Mouse (Mus musculus) brown adipose tissue, adult 24 weeks (tissue): ENCODE results near the gene Cdh12. TPM values are rescaled to one million over a fixed set of nuclear protein-coding genes. Genes with fewer than 3 reads are reported as not detected.
"Not testable (repeated sequence)": the region's sequence is repeated elsewhere in the genome, so short reads cannot be mapped to it uniquely, and the experiment has no call there.

ENCODE experiments used
- H3K27ac ChIP-seq: fragments of 200-500 bp; replicated peaks from 2 replicates; pipeline ENCODE4 v1.5.1; 2012; ENCODE audit warnings: low read depth, mild to moderate bottlenecking, low read length
- H3K4me1 ChIP-seq: fragments of 200-500 bp; 2 replicates; pipeline ENCODE4 v1.6.1; 2012; ENCODE audit warnings: low read length, mixed read lengths; ENCODE audit not compliant: control insufficient read depth, insufficient read depth, insufficient read length
- H3K4me3 ChIP-seq: fragments of 200-500 bp; 2 replicates; pipeline ENCODE4 v1.5.1; 2012; ENCODE audit warnings: low read depth, mild to moderate bottlenecking, low read length, moderate library complexity; ENCODE audit not compliant: insufficient read depth
- polyA plus RNA-seq: library from polyadenylated mRNA; stranded (reverse); fragments of >200 nt; gene quantifications from 2 replicates; pipeline ENCODE4 v1.2.4, GENCODE M21; 2012; ENCODE audit not compliant: missing spikeins, insufficient read depth, insufficient read length

The Cdh12 gene
- polyA plus RNA-seq, 1 experiment: not detected

DNA sequence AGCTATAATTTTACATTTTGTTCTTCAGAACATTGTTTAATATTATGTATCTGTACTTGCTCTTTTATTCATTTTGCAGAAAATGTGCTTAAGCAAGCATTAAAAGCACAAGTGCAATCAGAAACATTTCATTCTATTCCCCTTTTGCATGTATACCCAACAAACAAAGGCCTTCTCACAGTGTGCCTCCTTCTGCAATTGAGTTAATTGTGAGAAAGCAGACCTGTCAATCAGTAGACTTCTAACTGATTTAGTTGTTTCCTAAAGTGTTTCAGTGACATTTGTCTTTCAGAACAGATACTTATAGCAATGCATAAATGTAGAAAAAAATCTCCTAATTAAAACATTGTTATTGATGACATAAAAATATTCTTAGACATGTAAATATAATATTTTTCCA, 894.8 kb downstream of the Cdh12 start:
- no peak overlapping the region for H3K27ac ChIP-seq
- H3K4me3 ChIP-seq: no peak overlapping the region

GRCm38 (mm10) chr15:21344323-21344722, 895.3 kb downstream of the Cdh12 start:
- no peak overlapping the region for H3K27ac ChIP-seq
- H3K4me1 ChIP-seq: no peaks in the 10 kb centered on the region
- no peak overlapping the region for H3K4me3 ChIP-seq

More for the DNA sequence above, 894.8 kb downstream of the Cdh12 start:
- H3K4me1 ChIP-seq: no peaks in the 10 kb centered on the region

DNA sequence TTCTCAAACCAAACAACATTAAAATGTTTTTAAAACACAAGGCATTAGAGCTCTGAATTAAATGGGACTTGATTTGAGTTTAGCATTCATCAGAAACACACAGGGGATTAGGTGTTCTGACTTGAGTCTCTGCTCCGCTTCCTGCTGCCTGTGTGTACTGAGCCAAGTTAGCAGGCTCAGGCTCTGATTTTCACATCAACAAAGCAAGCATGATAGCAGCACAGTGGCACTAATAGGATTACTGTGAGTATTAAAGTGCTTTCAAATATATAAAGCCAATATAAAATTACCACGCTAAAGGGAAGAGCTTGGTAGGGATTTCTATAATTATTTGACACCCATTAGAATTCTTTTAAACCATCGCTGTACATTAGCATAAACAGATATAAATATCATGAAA, 895.7 kb downstream of the Cdh12 start:
- H3K4me1 ChIP-seq: no peaks in the 10 kb centered on the region
- H3K27ac ChIP-seq: no peak overlapping the region

DNA sequence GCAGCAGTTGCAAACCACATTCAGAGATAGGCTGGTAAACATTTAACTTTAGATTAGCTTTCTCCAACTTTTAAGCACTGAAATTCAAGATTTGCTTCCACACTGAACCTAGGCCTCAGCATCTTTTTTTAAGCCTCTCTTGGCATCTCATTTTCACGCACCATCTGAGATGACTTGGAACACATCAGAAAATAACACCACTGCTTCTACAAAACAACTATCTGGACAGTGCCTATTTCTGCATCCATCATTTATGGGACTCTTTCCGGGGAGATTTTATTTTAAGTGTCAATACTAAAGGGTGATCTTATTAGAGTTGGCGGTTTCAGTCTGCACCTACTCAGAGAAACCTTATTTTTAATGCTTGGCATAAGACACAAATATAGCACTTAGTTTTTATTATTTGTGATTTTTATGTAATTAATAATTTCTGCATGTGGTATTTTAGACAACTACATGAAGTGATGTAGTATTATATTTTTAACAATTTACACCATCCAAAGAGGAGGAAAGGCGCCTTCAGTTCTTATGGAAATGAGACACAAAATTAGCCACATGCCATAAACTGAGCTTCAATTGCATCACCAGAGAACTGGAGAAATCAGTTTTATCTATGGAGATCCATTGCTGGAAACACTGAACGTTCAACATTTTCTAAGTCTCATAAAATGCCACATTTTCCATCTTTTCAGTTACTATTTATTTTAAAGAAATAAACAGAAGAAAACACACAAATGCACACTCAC, 906.5 kb downstream of the Cdh12 start:
- Histone ChIP-seq H3K4me3 (no peak overlapping the region), H3K27ac (no peak overlapping the region), H3K4me1 (no peaks in the 10 kb centered on the region)

More for the DNA sequence above, 895.7 kb downstream of the Cdh12 start:
- no peak overlapping the region for H3K4me3 ChIP-seq

- Histone ChIP-seq H3K27ac (no peak overlapping the region), H3K4me3 (no peak overlapping the region), H3K4me1 (no peaks in the 10 kb centered on the region)
Measured at GRCm38 (mm10) chr15:21366366-21366765, 917.3 kb downstream of the Cdh12 start.

GRCm38 (mm10) chr15:21375460-21375859, 926.4 kb downstream of the Cdh12 start:
- no peaks in the 10 kb centered on the region for H3K4me1 ChIP-seq
- no peak overlapping the region for H3K27ac ChIP-seq
- H3K4me3 ChIP-seq: no peak overlapping the region

DNA sequence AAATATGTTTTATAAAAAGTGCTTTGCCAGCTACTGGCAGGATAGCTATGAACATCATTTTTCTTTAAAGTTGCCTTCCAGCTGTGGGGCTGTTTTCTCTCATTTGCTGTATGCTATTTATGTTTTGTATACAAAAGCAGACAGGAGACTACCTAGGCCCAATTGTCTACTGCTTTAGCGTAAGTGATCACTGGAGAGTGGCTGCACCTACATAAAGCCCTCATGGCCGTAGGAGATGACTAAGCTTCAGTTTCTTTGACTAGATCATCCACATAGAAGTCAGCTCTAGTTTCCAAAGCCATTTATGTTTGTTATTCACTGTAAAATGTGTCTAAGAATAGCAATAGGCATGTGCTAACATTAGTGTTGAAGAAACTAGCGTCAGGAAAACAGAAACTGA, 926.8 kb downstream of the Cdh12 start:
- Histone ChIP-seq H3K4me1 (no peaks in the 10 kb centered on the region), H3K27ac (no peak overlapping the region), H3K4me3 (no peak overlapping the region)

- H3K4me1 ChIP-seq, H3K4me3 ChIP-seq, H3K27ac ChIP-seq: not testable (repeated sequence)
Measured at GRCm38 (mm10) chr15:21391442-21391841, 942.4 kb downstream of the Cdh12 start.

GRCm38 (mm10) chr15:21393080-21393479, 944.0 kb downstream of the Cdh12 start:
- Histone ChIP-seq H3K27ac (no peak overlapping the region), H3K4me1 (no peaks in the 10 kb centered on the region), H3K4me3 (no peak overlapping the region)

- Histone ChIP-seq H3K4me3 (no peak overlapping the region), H3K4me1 (no peaks in the 10 kb centered on the region), H3K27ac (no peak overlapping the region)
Measured at GRCm38 (mm10) chr15:21405196-21405595, 956.1 kb downstream of the Cdh12 start.

DNA sequence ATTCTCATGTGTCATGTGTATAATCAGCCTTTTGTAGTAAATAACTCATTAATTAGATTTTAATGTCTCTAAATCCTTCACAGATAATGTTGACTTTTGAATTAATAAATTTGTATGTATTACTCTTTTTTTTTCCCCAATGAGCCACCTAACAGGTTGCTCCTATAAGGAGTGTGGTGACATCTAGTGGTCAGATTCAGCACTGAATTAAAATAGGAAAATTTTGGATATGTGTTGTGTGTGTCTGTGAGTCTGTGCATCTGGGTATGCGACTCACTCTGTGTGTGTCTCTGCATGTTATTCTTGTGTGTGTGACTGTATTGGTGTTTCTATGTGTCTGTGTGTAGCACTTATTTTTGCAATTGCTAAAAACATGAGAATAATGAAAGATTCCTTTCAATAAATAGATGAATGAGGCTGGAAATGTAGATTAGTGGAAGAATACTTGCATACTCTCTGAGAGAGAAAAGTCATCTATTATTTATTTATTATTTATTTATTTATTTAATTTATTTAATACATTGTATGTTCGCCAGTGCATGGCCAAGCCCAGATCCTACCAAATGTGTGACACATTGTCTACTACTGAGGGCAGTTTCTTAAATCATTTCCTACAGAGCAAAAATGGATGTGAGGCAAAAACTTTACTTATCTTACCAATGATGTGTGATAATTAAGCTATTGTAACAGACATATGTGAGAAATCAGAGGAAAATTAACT, 958.4 kb downstream of the Cdh12 start:
- Histone ChIP-seq H3K4me3 (no peak overlapping the region), H3K4me1 (no peaks in the 10 kb centered on the region), H3K27ac (no peak overlapping the region)

DNA sequence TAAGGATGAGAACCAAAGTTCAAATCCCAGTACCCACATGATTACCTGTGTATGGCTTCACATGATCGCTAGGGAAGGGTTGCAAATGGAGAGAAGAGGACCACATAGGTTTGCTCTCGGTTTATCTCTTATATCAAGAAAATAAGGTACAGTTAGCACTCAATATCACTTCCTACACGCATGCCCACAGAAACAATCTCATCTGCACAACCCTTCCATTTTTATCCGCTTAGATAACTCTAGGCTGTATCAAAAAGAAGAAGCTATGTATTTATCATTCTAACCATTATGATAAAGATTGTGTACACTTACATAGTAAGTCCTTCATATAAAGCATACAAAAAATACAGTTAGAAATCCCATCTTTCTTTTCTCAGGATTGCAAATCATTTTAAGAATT, 988.3 kb downstream of the Cdh12 start:
- H3K4me1 ChIP-seq: no peaks in the 10 kb centered on the region
- no peak overlapping the region for H3K27ac ChIP-seq
- no peak overlapping the region for H3K4me3 ChIP-seq

GRCm38 (mm10) chr15:21437924-21438323, 988.9 kb downstream of the Cdh12 start:
- Histone ChIP-seq H3K27ac (no peak overlapping the region), H3K4me1 (no peaks in the 10 kb centered on the region), H3K4me3 (no peak overlapping the region)

GRCm38 (mm10) chr15:21458098-21458497, 1009.0 kb downstream of the Cdh12 start:
- no peak overlapping the region for H3K27ac ChIP-seq
- H3K4me1 ChIP-seq: no peaks in the 10 kb centered on the region
- no peak overlapping the region for H3K4me3 ChIP-seq

- H3K27ac ChIP-seq: no peak overlapping the region
- H3K4me1 ChIP-seq: no peaks in the 10 kb centered on the region
- H3K4me3 ChIP-seq: no peak overlapping the region
Measured at GRCm38 (mm10) chr15:21519355-21519869, 1070.3 kb downstream of the Cdh12 start.

- no peak overlapping the region for H3K27ac ChIP-seq
- H3K4me3 ChIP-seq: no peak overlapping the region
- no peaks in the 10 kb centered on the region for H3K4me1 ChIP-seq
Measured at GRCm38 (mm10) chr15:21530804-21531203, 1081.7 kb downstream of the Cdh12 start.
